Mouse (Mus musculus) E14TG2a.4 (cell line): ENCODE measurements around the gene Psmd3.
A peak's percentile ranks its signal among the peaks of the same experiment; 100 is the strongest.

Source experiments
- CTCF ChIP-seq: conservative IDR thresholded peaks from 2 replicates; pipeline ENCODE4 v1.5.1; 2014; ENCODE audit warnings: low read length
- NANOG ChIP-seq: IDR thresholded peaks from 2 replicates; pipeline ENCODE4 v1.6.1; 2014; ENCODE audit warnings: borderline replicate concordance, low read length, mixed read lengths
- POU5F1 ChIP-seq: IDR thresholded peaks from 2 replicates; pipeline ENCODE4 v1.6.1; 2014; ENCODE audit warnings: low read length, borderline replicate concordance

- TF ChIP-seq CTCF (peak; percentile 97), NANOG (no peak), POU5F1 (no peak)
These were observed 28.2 kb downstream of the Psmd3 start for GRCm38 (mm10) chr11:98710416-98711045.
